Mouse (Mus musculus) layer of hippocampus, adult 2 months (tissue): Measurements from ENCODE around the gene Faim. TPM values are rescaled to one million over a fixed set of nuclear protein-coding genes. Genes with fewer than 3 reads are reported as not detected.

ENCODE experiments used
- DNase-seq, 2 experiments: peaks; one replicate each; pipeline ENCODE4 v3.0.0; 2022; ENCODE audit warnings: low spot score in 2 of 2
- H3K27ac ChIP-seq: fragments of 200-600 bp; 2 replicates; pipeline ENCODE4 v1.8.1; 2022
- H3K4me3 ChIP-seq: fragments of 200-600 bp; 2 replicates; pipeline ENCODE4 v1.8.1; 2022; ENCODE audit warnings: mild to moderate bottlenecking
- CTCF ChIP-seq: fragments of 200-600 bp; conservative IDR thresholded peaks from 2 replicates; pipeline ENCODE4 v1.8.1; 2022; ENCODE audit warnings: antibody characterized with exemption, mild to moderate bottlenecking, moderate library complexity
- total RNA-seq, 2 experiments: library from RNA; stranded (reverse); gene quantifications; 2 replicates each; pipeline ENCODE4 v1.2.3; 2021

Faim gene
- total RNA-seq, 2 experiments from 2014 or later = 60.0 to 61.1 TPM

- Histone ChIP-seq H3K27ac (no peak overlapping the region), H3K4me3 (peak overlapping the region; percentile 24)
- TF ChIP-seq CTCF = peak; percentile 96
- DNase-seq = peak; percentile 83 to 92
These were observed 6.4 kb upstream of the Faim start for GRCm38 (mm10) chr9:98979431-98980416.

- H3K27ac ChIP-seq = peak overlapping the region; percentile 81
- no peak for TF ChIP-seq CTCF
- no peak for DNase-seq
- peak overlapping the region; percentile 99 for H3K4me3 ChIP-seq
These were observed 413 bp downstream of the Faim start for GRCm38 (mm10) chr9:98986476-98987096.

GRCm38 (mm10) chr9:98987131-98987530, 958 bp downstream of the Faim start:
- no peak for TF ChIP-seq CTCF
- Histone ChIP-seq H3K4me3 (peak overlapping the region; percentile 99), H3K27ac (peak overlapping the region; percentile 81)
- no peak for DNase-seq

- H3K4me3 ChIP-seq = no peak overlapping the region
- TF ChIP-seq CTCF = no peak
- H3K27ac ChIP-seq = peak overlapping the region; percentile 51; the same call in 1 of the 2 replicates
- no peak for DNase-seq
These were observed 7.9 kb downstream of the Faim start for GRCm38 (mm10) chr9:98994103-98994502.

- H3K4me3 ChIP-seq = no peak overlapping the region
- H3K27ac ChIP-seq = peak overlapping the region; percentile 81
- peak; percentile 49 to 68 for DNase-seq
- TF ChIP-seq CTCF = no peak
These were observed 13.7 kb downstream of the Faim start for GRCm38 (mm10) chr9:98999881-99000339.

- TF ChIP-seq CTCF = no peak
- H3K4me3 ChIP-seq = no peak overlapping the region
- no peak overlapping the region for H3K27ac ChIP-seq
- no peak for DNase-seq
These were observed 15.2 kb downstream of the Faim start for GRCm38 (mm10) chr9:99001326-99001725.

- DNase-seq = no peak
- TF ChIP-seq CTCF = no peak
- H3K27ac ChIP-seq = no peak overlapping the region
- H3K4me3 ChIP-seq = no peak overlapping the region
These were observed 23.1 kb downstream of the Faim start for GRCm38 (mm10) chr9:99009069-99009897.

GRCm38 (mm10) chr9:99009898-99010199, 23.7 kb downstream of the Faim start:
- no peak overlapping the region for H3K4me3 ChIP-seq
- DNase-seq = no peak
- no peak overlapping the region for H3K27ac ChIP-seq
- no peak for TF ChIP-seq CTCF

GRCm38 (mm10) chr9:99016301-99016700, 30.1 kb downstream of the Faim start:
- no peak for TF ChIP-seq CTCF
- Histone ChIP-seq H3K27ac (no peak overlapping the region), H3K4me3 (no peak overlapping the region)
- DNase-seq = no peak

GRCm38 (mm10) chr9:99016759-99017158, 30.6 kb downstream of the Faim start:
- peak in 1 of 2 experiments; percentile 24 for DNase-seq
- no peak overlapping the region for H3K27ac ChIP-seq
- TF ChIP-seq CTCF = no peak
- no peak overlapping the region for H3K4me3 ChIP-seq

GRCm38 (mm10) chr9:99017679-99018078, 31.5 kb downstream of the Faim start:
- no peak overlapping the region for H3K4me3 ChIP-seq
- DNase-seq = no peak
- H3K27ac ChIP-seq = no peak overlapping the region
- no peak for TF ChIP-seq CTCF

- Histone ChIP-seq H3K27ac (no peak overlapping the region), H3K4me3 (no peak overlapping the region)
- no peak for DNase-seq
- TF ChIP-seq CTCF = no peak
These were observed 35.0 kb downstream of the Faim start for GRCm38 (mm10) chr9:99021166-99021565.

- DNase-seq = no peak
- H3K27ac ChIP-seq = no peak overlapping the region
- H3K4me3 ChIP-seq = no peak overlapping the region
- TF ChIP-seq CTCF = no peak
These were observed 35.6 kb downstream of the Faim start for GRCm38 (mm10) chr9:99021751-99022150.
